Mouse (Mus musculus): Measurements from ENCODE around the gene Oosp1. TPM values are rescaled to one million over a fixed set of nuclear protein-coding genes. Genes with fewer than 3 reads are reported as not detected.

The Oosp1 gene
- polyA plus RNA-seq (2015; fragmentation: Nextera tagmentation; extraction: Ambion mirVana) = not detected in 2 replicates

- no peaks in the 10 kb centered on the region for H3K36me3 ChIP-seq (ENCODE audit: control insufficient read depth, insufficient read depth, low read length)
- H3K4me1 ChIP-seq (ENCODE audit: control insufficient read depth, insufficient read depth, low read length) = no peaks in the 10 kb centered on the region
- no peak within 1 kb of the TSS for H3K4me3 ChIP-seq (replicated peaks; ENCODE audit: low read length)
- H3K27ac ChIP-seq (ENCODE audit: low read length) = no peak within 1 kb of the TSS
- no peak for ATAC-seq (ENCODE audit: insufficient read depth, low FRiP score)
- H3K9ac ChIP-seq (ENCODE audit: low read length) = no peak within 1 kb of the TSS
- H3K4me2 ChIP-seq (ENCODE audit: low read depth, low read length) = no peak within 1 kb of the TSS
- H3K9me3 ChIP-seq (replicated peaks; ENCODE audit: control insufficient read depth, low read length) = no peaks in the 10 kb centered on the region
- 64% methylated on average over 5 of the region's 5 CpGs for WGBS
- no peaks in the 10 kb centered on the region for H3K27me3 ChIP-seq (ENCODE audit: control insufficient read depth, insufficient read depth, low read length)
Measured at GRCm38 (mm10) chr19:11690839-11691238, at the start of gene Oosp1. Gene Oosp1 (minus strand): TSS chr19:11691150.

GRCm38 (mm10) chr19:11736455-11736854 lies 45.5 kb upstream of the Oosp1 start:
- no peak for ATAC-seq (ENCODE audit: insufficient read depth, low FRiP score)
- WGBS = 51% methylated on average over 1 of the region's 1 CpGs

GRCm38 (mm10) chr19:11730278-11730677 lies 39.3 kb upstream of the Oosp1 start:
- no peak overlapping the region for H3K9ac ChIP-seq (ENCODE audit: low read length)
- H3K4me2 ChIP-seq (ENCODE audit: low read depth, low read length) = no peak overlapping the region
- H3K27me3 ChIP-seq (ENCODE audit: control insufficient read depth, insufficient read depth, low read length) = no peaks in the 10 kb centered on the region
- 80% methylated on average over 1 of the region's 1 CpGs for WGBS
- no peak overlapping the region for H3K4me3 ChIP-seq (replicated peaks; ENCODE audit: low read length)
- no peaks in the 10 kb centered on the region for H3K4me1 ChIP-seq (ENCODE audit: control insufficient read depth, insufficient read depth, low read length)
- no peaks in the 10 kb centered on the region for H3K9me3 ChIP-seq (replicated peaks; ENCODE audit: control insufficient read depth, low read length)
- H3K27ac ChIP-seq (ENCODE audit: low read length) = no peak overlapping the region
- H3K36me3 ChIP-seq (ENCODE audit: control insufficient read depth, insufficient read depth, low read length) = no peaks in the 10 kb centered on the region
- ATAC-seq (ENCODE audit: insufficient read depth, low FRiP score) = no peak

More at GRCm38 (mm10) chr19:11736455-11736854, 45.5 kb upstream of the Oosp1 start:
- no peaks in the 10 kb centered on the region for H3K27me3 ChIP-seq (ENCODE audit: control insufficient read depth, insufficient read depth, low read length)
- H3K9me3 ChIP-seq (replicated peaks; ENCODE audit: control insufficient read depth, low read length) = no peaks in the 10 kb centered on the region
- H3K36me3 ChIP-seq (ENCODE audit: control insufficient read depth, insufficient read depth, low read length) = no peaks in the 10 kb centered on the region
- no peak overlapping the region for H3K27ac ChIP-seq (ENCODE audit: low read length)
- no peak overlapping the region for H3K9ac ChIP-seq (ENCODE audit: low read length)
- no peaks in the 10 kb centered on the region for H3K4me1 ChIP-seq (ENCODE audit: control insufficient read depth, insufficient read depth, low read length)
- H3K4me3 ChIP-seq (replicated peaks; ENCODE audit: low read length) = no peak overlapping the region
- H3K4me2 ChIP-seq (ENCODE audit: low read depth, low read length) = no peak overlapping the region

DNA sequence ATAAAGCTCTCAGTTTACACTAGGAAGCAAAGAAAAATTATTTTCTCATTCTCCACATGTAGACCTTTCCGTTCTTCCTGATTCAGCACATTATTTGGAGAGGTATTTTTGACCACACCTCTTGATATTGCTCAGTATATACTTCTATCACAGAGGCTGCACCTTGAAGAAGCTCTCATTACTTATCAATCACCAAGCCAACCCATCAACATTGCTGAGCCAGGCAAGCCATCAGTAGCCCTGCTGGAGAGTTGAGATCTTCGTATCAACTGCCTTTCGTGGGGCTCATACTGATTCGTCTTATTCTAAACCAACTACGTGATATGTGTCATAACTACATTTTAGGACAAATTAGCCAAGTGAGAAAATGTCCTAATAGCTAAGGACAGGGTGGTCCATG lies 36.4 kb upstream of the Oosp1 start:
- Histone ChIP-seq H3K9me3 (replicated peaks; ENCODE audit: control insufficient read depth, low read length) (no peaks in the 10 kb centered on the region), H3K4me1 (ENCODE audit: control insufficient read depth, insufficient read depth, low read length) (no peaks in the 10 kb centered on the region), H3K27me3 (ENCODE audit: control insufficient read depth, insufficient read depth, low read length) (no peaks in the 10 kb centered on the region), H3K4me3 (replicated peaks; ENCODE audit: low read length) (no peak overlapping the region), H3K36me3 (ENCODE audit: control insufficient read depth, insufficient read depth, low read length) (no peaks in the 10 kb centered on the region), H3K9ac (ENCODE audit: low read length) (no peak overlapping the region), H3K4me2 (ENCODE audit: low read depth, low read length) (no peak overlapping the region), H3K27ac (ENCODE audit: low read length) (no peak overlapping the region)
- ATAC-seq (ENCODE audit: insufficient read depth, low FRiP score) = no peak
- 91% methylated on average over 5 of the region's 5 CpGs for WGBS

- 57% methylated on average over 2 of the region's 2 CpGs for WGBS
- ATAC-seq (ENCODE audit: insufficient read depth, low FRiP score) = no peak
Measured at GRCm38 (mm10) chr19:11725915-11726314, 35.0 kb upstream of the Oosp1 start.

GRCm38 (mm10) chr19:11724275-11724674 lies 33.3 kb upstream of the Oosp1 start:
- H3K9ac ChIP-seq (ENCODE audit: low read length) = no peak overlapping the region
- H3K9me3 ChIP-seq (replicated peaks; ENCODE audit: control insufficient read depth, low read length) = no peaks in the 10 kb centered on the region
- no peak overlapping the region for H3K27ac ChIP-seq (ENCODE audit: low read length)
- H3K4me2 ChIP-seq (ENCODE audit: low read depth, low read length) = no peak overlapping the region
- WGBS = 20% methylated on average over 6 of the region's 6 CpGs
- H3K4me1 ChIP-seq (ENCODE audit: control insufficient read depth, insufficient read depth, low read length) = no peaks in the 10 kb centered on the region
- peak; percentile 84 for ATAC-seq (ENCODE audit: insufficient read depth, low FRiP score)
- H3K27me3 ChIP-seq (ENCODE audit: control insufficient read depth, insufficient read depth, low read length) = no peaks in the 10 kb centered on the region
- H3K36me3 ChIP-seq (ENCODE audit: control insufficient read depth, insufficient read depth, low read length) = no peaks in the 10 kb centered on the region
- H3K4me3 ChIP-seq (replicated peaks; ENCODE audit: low read length) = no peak overlapping the region

More at GRCm38 (mm10) chr19:11725915-11726314, 35.0 kb upstream of the Oosp1 start:
- Histone ChIP-seq H3K27me3 (ENCODE audit: control insufficient read depth, insufficient read depth, low read length) (no peaks in the 10 kb centered on the region), H3K4me3 (replicated peaks; ENCODE audit: low read length) (no peak overlapping the region), H3K4me1 (ENCODE audit: control insufficient read depth, insufficient read depth, low read length) (no peaks in the 10 kb centered on the region), H3K9ac (ENCODE audit: low read length) (no peak overlapping the region), H3K36me3 (ENCODE audit: control insufficient read depth, insufficient read depth, low read length) (no peaks in the 10 kb centered on the region), H3K4me2 (ENCODE audit: low read depth, low read length) (no peak overlapping the region), H3K27ac (ENCODE audit: low read length) (no peak overlapping the region), H3K9me3 (replicated peaks; ENCODE audit: control insufficient read depth, low read length) (no peaks in the 10 kb centered on the region)

DNA sequence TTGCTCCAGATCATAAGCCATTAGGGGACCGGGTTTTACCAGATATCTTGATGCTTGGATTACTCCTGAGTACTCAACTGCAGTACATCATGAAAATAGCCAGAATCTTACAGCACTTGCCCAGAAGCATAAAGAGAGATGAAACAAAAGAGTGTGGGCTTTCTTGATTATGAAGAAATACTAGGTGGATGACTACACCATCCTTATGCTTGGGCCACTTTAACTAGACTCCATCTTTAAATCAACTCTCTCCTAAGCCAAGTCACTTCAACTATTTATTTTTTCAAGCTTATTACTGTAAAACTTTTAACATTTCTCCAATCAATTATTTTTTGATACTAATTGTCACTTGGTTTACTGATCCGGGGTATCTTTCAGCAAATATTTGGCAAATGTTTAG lies 32.9 kb upstream of the Oosp1 start:
- no peaks in the 10 kb centered on the region for H3K36me3 ChIP-seq (ENCODE audit: control insufficient read depth, insufficient read depth, low read length)
- no peaks in the 10 kb centered on the region for H3K9me3 ChIP-seq (replicated peaks; ENCODE audit: control insufficient read depth, low read length)
- H3K9ac ChIP-seq (ENCODE audit: low read length) = no peak overlapping the region
- no peak overlapping the region for H3K27ac ChIP-seq (ENCODE audit: low read length)
- no peak overlapping the region for H3K4me3 ChIP-seq (replicated peaks; ENCODE audit: low read length)
- H3K4me1 ChIP-seq (ENCODE audit: control insufficient read depth, insufficient read depth, low read length) = no peaks in the 10 kb centered on the region
- H3K4me2 ChIP-seq (ENCODE audit: low read depth, low read length) = no peak overlapping the region
- WGBS = 42% methylated on average over 2 of the region's 2 CpGs
- no peak for ATAC-seq (ENCODE audit: insufficient read depth, low FRiP score)
- H3K27me3 ChIP-seq (ENCODE audit: control insufficient read depth, insufficient read depth, low read length) = no peaks in the 10 kb centered on the region

DNA sequence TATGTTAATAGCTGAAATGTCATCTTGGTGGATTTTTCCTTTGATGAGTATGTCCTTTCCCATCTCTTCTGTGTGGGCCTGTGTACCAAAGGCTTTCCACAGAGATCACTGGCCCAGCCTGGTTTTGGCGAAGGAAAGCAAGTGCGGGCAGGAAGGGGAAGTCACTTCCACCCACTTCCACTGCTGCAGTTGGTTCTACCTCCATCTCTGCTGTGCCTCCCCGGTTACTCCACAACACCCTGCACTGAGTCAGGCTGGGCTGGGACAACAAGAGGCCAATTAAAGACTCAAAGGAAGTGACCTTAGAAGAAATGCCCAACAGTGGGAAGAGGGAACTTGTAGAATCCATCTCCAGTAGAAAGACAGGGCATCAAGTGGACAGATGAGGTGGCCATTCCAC lies 29.1 kb upstream of the Oosp1 start:
- ATAC-seq (ENCODE audit: insufficient read depth, low FRiP score) = no peak
- Histone ChIP-seq H3K27me3 (ENCODE audit: control insufficient read depth, insufficient read depth, low read length) (no peaks in the 10 kb centered on the region), H3K4me3 (replicated peaks; ENCODE audit: low read length) (no peak overlapping the region), H3K9me3 (replicated peaks; ENCODE audit: control insufficient read depth, low read length) (no peaks in the 10 kb centered on the region), H3K36me3 (ENCODE audit: control insufficient read depth, insufficient read depth, low read length) (no peaks in the 10 kb centered on the region), H3K27ac (ENCODE audit: low read length) (no peak overlapping the region), H3K4me1 (ENCODE audit: control insufficient read depth, insufficient read depth, low read length) (no peaks in the 10 kb centered on the region), H3K4me2 (ENCODE audit: low read depth, low read length) (no peak overlapping the region), H3K9ac (ENCODE audit: low read length) (no peak overlapping the region)
- 81% methylated on average over 3 of the region's 3 CpGs for WGBS

DNA sequence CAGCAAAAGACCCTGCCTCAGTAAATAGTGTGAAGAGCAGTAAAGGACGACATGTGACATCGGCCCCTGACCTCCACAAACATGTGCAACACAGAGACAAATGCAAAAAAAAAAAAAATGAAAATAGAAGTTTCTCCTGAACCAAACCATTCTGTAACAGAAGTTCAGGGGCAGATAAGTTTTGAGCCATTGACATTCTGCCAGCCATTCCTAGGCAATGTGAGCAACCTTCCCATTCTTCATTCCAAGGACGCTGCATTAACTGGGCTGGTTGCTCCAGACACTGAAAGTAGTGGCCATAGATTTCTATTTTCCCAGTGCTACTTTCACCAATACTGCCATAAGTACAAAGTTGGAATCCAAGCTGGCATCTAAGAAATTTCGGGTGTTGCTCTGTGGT lies 21.5 kb upstream of the Oosp1 start:
- Histone ChIP-seq H3K27ac (ENCODE audit: low read length) (no peak overlapping the region), H3K27me3 (ENCODE audit: control insufficient read depth, insufficient read depth, low read length) (no peaks in the 10 kb centered on the region), H3K9me3 (replicated peaks; ENCODE audit: control insufficient read depth, low read length) (no peaks in the 10 kb centered on the region), H3K36me3 (ENCODE audit: control insufficient read depth, insufficient read depth, low read length) (no peaks in the 10 kb centered on the region), H3K4me3 (replicated peaks; ENCODE audit: low read length) (no peak overlapping the region), H3K4me2 (ENCODE audit: low read depth, low read length) (no peak overlapping the region), H3K4me1 (ENCODE audit: control insufficient read depth, insufficient read depth, low read length) (no peaks in the 10 kb centered on the region), H3K9ac (ENCODE audit: low read length) (no peak overlapping the region)
- no peak for ATAC-seq (ENCODE audit: insufficient read depth, low FRiP score)
- WGBS = 76% methylated on average over 4 of the region's 4 CpGs

GRCm38 (mm10) chr19:11698342-11698741 lies 7.4 kb upstream of the Oosp1 start:
- H3K4me3 ChIP-seq (replicated peaks; ENCODE audit: low read length) = no peak overlapping the region
- no peaks in the 10 kb centered on the region for H3K27me3 ChIP-seq (ENCODE audit: control insufficient read depth, insufficient read depth, low read length)
- H3K9ac ChIP-seq (ENCODE audit: low read length) = no peak overlapping the region
- no peaks in the 10 kb centered on the region for H3K9me3 ChIP-seq (replicated peaks; ENCODE audit: control insufficient read depth, low read length)
- H3K36me3 ChIP-seq (ENCODE audit: control insufficient read depth, insufficient read depth, low read length) = no peaks in the 10 kb centered on the region
- H3K4me2 ChIP-seq (ENCODE audit: low read depth, low read length) = no peak overlapping the region
- 84% methylated on average over 6 of the region's 6 CpGs for WGBS
- H3K4me1 ChIP-seq (ENCODE audit: control insufficient read depth, insufficient read depth, low read length) = no peaks in the 10 kb centered on the region
- no peak for ATAC-seq (ENCODE audit: insufficient read depth, low FRiP score)
- no peak overlapping the region for H3K27ac ChIP-seq (ENCODE audit: low read length)
